Mouse (Mus musculus) ovary, postnatal 14 days (tissue): ENCODE data around the gene Cnpy3.
"Not testable (repeated sequence)": the region's sequence is repeated elsewhere in the genome, so short reads cannot be mapped to it uniquely, and the experiment has no call there.

ENCODE experiments used
- DNase-seq: peaks from one replicate; pipeline ENCODE4 v3.0.0; 2022; ENCODE audit warnings: low spot score

The Cnpy3 gene

DNA sequence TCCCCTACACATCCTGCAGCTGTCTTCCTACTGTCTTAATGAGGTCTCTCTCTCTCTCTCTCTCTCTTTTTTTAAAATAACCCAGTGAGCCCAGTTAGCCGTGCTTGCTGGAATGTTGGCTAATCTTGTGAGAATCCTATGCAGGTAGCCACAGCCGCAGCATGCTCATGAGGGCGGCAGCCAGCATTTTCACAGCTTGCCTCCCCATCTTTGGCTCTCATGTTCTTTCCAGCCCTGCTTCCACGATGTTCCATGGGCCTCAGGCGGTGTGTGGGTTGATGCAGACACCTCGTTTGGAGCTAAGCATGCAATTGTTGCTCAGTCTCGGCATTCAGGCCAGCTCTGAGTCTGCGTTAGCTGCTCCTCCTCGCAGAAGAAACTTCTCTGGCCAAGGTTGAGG, 12.9 kb upstream of the Cnpy3 start:
- DNase-seq: not testable (repeated sequence)

DNA sequence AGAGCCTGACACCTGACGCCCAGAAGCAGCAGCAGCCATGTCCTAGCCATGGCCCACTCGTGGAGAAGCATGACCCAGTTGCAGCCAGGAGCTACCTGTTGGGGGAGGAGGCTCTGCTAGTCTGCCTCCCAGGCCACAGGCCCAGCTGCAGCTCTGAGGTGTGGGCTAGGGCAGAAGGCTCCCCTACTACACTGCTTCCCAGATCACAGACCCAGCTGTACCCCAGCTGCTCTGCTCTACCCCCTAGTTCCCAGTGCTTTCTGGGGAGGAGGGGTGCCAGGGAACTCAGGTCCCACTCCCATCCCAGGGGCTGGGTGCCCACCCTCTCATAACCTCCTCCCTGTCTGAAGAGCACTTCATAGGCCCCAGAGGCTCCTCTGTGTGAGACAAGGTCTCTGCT, 11.5 kb upstream of the Cnpy3 start, which contains the start of gene Ptcra:
Gene Ptcra (minus strand): TSS at position 169 of the 400 bp plus-strand sequence.
- DNase-seq: no peak

DNA sequence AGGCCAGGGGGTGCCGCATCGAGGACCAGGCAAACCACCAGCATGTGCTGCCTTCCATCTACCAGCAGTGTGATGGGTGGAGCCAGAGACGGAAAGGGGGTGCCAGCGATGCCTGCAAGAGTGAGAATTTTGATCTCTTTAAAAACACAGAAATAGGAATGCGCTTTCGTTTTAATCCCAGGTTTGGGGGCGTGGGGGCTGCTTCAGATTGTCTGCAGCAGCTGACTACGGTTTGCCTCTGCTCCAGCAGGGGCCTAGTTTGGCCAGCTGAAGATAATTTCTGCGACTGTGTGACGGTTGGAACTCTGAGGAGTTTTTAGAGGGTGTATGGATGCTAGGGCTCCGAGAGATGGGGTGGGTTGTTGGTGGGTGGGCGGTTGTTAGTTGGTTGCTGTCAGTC, 6.7 kb upstream of the Cnpy3 start:
- no peak for DNase-seq

DNA sequence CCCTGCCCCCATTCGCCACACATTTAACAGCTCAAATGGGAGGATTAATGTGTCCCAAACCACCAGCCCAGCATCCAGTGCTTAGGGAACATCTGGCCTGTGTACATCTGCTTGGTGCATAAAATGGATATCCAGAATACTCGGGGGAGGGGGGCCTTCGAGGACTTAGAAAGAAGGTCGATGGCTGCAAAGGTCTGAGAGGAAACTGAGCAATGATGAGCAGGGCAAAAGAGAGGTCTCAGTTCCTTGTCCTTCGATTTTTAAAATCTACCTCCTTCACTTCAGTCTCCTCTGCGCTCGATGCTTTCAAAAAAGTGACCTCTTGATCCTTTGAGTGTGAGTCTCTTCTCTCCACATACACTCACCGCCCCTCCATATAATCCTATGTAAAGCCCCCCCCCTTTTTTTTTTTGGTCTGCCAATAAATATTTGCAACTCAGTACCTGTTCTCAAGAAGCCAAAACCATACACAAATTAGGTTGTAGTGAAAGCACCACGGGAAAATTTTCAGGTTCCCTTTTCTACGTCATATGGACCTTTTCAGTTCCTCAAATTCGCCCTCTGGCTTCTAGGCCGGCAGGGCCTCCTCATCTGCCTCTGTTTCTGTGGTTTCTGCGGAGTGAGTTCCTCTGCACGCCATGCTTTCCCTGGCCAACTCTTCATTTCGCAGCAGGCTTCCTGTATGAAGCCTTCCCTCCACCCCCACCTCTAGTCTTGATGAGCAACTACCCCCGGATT, 789 bp downstream of the Cnpy3 start:
- DNase-seq: no peak

DNA sequence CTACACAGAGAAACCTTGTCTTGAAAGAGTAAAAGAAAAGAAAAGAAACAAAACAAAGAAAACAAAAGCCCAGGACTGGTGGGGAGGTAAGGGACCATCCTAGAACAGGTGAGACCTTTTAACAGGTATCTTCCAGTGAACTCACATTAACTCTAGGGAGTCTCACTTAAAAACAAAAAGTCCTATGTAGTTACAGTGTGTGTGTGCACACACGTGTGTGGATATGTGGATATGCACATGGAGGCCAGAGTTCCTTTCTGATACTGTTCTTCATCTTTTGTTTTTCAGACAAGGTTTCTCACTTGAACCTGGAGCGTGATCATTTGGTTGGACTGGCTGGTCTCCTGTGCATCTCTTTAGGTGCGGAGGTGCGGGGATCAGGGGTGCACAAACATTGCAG, 1.4 kb downstream of the Cnpy3 start:
- no peak for DNase-seq

DNA sequence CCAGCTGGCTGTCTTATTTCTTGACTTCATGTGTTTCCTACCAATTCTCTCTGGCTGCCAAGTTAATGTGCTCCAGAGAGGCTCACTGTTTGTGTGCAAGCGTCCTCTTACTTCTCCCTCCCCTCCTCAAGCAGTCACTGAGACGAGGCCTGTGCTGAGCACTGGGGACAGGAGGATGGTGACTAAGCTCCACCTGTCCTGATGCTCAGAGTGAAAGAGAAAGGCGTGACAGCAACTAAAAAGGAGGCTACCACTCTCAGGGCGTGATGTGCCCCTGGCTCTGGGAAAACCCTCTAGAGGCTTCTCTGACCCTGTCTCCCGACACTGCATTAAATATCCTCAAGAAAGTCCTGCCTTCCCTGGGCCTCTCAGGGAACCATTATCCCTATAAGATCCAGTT, 2.7 kb downstream of the Cnpy3 start:
- DNase-seq: no peak

DNA sequence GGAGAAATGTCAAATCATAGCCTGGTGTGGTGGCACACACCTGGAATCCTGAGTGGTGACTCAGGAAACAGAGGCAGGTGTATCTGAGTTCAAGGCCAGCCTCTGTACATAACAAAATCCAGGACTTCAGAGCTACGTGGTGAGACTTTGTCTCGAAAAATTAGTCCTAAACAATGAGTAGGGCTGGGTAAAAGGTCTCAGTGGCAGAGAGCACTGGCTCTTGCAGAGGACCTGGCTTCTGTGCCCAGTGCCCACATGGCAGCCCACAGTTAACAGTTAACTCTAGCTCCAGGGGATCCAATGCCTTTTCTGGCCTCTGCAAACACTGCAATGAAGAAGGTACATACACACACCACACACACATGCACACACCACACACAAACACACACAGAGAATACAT, 4.2 kb downstream of the Cnpy3 start:
- no peak for DNase-seq

DNA sequence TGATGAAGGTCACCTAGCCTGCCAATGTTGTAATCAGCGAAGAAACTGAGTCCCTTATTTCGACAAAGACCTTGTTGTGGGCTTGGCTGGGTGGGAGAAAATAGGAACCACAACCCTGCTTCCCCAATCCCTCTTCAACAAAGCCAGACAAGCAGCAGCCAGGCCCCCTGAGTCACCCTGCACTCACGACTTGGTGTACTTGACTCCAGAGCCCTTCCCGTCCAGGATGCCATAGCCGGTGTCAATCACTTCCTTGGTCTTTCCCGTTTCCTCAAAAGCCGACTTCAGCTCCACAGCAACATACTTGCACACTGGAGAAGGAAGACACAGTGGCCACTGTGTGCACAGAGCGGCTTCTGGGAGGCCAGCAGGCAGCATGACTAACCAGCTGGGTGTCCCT, 4.8 kb downstream of the Cnpy3 start:
- DNase-seq: no peak

DNA sequence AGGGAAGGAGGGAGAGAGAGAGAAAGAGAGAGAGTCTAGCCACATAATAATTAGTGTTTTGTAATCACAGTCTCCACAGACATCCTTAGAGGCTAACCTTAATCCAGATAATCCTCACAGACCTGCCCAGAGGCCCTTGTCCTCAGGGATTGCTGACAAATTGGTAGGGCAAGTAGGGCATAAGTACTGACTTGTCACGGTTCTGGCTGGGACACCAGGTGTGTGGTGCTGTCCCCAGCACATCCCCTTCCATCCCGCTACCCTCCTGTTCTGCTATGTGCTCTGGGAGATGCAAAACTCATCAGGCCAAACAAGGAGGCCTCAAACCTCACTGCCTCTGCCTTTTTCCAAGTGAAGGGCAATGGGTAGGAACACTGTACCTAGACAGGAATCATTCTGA, 6.5 kb downstream of the Cnpy3 start:
- DNase-seq: no peak

DNA sequence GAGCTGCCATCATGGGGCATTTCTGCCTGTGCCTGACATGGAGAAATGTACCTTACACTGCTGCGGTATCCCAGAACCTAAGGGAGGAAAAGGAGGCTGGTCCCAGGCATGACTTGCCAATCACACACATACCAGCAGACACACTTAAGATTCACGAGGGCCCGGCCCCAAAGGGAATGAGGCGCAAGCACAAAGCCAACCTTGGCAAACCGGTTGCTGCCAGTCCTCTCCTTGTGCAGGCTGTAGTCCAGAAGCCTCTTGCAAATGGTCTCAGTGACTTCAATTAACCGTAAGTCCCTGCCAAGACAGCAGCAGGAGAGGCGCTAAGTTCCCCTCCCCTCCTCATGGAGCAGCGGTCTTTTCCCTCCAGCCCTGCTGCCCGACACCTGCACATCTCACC, 9.0 kb downstream of the Cnpy3 start:
- DNase-seq: no peak

DNA sequence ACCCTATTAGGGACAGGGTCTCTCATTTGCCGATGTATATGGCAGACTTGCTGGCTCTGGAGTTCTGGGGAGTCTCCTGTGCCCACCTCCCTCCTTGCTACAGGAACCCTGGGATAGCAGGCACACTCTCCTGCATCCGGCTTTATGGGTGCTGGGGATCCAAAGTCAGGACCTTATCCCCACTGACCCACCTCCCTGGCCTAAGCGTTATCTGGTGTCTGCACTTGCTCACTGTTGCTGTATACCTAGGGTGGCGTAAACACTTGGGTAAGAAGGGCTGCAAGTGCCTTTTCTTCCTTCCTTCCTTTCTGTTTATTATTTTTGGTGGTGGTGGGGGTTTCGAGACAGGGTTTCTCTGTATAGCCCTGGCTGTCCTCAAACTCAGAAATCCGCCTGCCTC, 10.7 kb downstream of the Cnpy3 start:
- DNase-seq: no peak

DNA sequence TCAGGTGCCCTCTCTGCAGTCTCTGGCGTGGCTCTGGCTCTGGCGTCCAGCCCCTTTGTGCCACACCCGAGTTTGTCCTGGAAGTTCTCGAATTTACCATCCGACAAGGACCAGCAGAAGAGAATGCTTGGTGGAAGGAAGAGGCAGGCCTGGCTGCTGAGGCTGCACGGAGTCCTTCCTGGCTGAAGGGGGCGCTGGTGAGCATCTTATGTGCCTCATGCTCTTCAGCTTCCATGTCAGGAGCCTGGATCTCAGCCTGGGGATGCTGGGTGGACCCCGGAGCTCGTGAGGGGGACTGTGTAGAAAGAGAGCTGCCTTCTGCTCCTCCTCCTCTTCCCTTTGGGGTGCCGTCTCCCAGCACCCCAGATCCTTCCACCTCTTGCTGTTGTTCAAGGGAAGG, 15.9 kb downstream of the Cnpy3 start:
- no peak for DNase-seq

DNA sequence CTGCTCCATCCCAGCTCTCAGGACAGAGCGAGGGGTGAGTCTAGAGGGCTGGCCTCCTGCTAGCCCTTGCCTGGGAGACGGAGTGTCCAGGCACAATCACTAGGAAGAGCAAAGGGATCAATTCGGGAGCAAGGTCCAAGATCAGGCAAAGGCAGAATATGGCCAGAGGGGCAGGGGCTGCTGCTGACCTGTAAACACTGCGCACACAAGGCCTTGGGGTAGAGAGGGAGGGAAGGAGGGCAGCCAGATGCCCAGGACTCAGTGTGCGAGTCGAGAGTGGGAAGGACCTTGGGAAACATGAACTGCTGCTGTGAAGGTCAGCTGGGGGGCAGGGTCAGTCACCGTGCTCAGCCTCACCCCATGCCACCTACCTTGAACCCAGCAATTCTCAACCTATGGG, 16.7 kb downstream of the Cnpy3 start:
- DNase-seq: no peak

DNA sequence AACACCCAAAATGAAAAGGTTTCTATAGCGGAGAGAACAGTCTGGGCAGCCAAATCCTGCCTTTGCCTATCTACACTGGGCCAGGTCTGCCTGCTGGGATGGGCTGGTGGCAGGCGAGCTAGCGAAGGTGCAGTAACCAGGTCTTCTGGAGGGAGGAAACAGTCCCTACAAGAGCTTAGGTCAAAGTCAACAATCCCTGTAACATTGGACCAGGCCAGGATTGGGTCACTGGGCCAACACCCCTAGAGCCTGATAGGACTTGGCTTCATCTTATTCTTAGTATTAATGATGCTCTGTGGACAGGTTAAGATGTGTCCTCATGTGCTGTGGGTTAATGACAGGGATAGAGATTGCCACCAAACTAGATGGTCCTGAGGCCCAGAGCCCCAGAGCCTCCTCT, 18.0 kb downstream of the Cnpy3 start:
- no peak for DNase-seq

DNA sequence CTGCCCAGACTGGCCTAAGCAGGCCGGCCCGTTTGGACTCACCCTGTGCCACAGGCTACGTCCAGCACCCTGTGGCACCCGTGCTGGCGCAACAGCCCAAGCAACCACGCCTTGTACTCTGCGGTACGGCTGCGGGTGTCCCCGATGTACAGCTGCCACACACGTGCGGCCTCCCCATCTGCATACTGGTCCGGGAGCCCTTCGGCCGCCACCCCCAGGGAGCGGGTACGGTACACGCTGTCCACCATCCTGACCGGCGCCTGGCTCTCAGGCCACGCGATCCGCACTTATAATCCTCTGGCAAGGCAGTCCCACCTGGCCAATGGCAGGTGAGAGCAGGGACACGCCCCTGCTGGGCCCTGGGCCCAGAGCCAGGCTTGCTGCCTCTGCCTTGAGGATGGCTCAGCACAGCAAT, 23.1 kb downstream of the Cnpy3 start, which contains the start of gene Gnmt:
Gene Gnmt (minus strand): TSS at position 265 of the 415 bp plus-strand sequence.
- no peak for DNase-seq

DNA sequence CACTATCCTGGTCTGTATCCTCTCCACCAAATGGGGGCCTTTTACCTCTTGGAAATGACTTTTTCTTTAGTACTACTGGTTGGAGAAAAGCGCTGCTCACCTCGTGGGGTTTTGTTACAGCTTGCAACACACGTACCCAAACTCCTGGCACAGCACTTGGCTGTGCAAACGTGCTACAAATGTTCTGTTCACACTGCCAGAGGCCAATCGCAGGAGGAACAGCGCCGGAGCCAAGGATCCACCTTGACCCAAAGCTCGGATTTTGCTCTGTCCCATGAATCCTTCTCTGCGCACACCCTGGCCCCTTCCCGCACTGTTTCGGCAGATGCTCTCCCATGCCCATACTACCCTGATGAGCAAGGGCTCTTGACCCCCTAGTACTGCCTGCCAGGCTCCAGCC, 23.5 kb downstream of the Cnpy3 start:
- DNase-seq: no peak

DNA sequence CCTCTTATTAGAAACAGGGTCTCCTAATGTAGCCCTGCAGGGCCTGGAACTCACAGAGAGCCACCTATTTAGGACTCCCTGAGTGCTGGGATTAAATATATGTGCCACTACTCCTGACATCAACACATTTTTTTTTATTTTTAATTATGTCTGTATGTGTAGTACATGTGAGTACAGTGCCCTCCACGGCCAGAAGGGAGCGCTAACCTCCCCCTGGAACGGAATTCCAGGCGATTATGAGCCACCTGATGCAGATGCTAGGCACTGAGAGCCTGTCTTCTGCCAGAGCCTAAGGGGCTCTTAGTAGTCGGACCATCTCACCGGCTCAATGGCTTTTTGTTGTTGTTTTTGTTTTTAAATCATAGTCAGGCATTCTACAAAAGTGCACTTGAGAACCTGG, 24.0 kb downstream of the Cnpy3 start:
- no peak for DNase-seq

DNA sequence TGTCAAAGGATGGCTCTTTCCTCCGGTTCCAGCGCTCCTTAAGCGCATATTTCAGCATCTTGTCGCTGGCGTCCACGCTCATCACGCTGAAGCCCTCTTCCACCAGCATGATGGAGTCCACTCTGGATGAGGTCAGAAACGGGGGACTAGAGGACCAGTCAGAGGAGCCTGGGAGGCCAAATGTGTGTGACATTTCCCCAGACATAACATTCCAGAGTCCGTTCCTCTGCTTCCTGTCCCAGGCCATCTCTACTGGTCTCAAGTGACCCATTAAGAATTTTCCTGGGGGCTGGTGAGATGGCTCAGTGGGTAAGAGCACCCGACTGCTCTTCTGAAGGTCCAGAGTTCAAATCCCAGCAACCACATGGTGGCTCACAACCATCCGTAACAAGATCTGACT, 24.7 kb downstream of the Cnpy3 start:
- DNase-seq: no peak

DNA sequence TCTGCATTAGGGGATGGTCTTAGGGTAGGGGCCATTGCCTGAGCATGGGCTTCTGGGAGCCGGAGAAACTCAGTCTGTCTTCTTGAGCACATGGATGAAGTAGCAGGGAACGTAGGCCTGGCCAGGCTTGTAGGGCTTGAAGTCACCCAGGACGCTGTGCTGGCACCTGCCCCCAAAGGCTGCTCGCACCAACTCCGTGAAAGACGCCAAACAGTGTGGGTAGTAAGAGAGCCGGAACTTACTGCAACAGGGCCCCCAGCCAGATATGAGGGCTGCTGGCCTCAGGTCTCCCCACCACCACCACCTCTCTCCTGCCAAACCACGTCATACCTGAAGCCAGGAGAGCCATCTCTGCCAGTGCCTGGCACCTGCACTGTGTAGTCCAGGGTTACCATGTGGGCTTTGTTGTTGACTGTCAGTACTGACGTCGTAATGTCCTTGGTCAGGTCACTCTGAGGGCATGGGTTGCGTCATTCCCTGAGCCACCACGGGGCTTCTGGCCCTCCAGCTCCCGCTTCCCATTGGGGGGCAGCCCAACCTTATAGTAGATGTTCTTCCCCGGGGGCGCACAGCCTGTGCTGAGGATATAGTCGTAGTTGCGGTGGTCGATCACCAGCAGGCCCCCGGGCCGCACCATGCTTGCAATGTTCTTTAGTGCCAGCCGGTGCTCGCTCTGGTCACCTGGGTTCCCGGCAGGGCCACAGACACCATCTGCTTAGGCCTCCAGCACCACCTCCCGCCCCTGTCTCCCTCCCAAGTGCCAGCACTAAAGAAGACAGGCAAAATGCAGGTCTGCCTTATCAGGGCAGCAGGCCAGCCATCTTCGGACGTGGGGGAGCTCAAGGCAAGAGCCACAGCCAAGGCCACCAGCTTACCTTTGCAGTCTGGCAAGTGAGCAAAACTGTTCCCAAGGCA, 26.0 kb downstream of the Cnpy3 start:
- DNase-seq: no peak

DNA sequence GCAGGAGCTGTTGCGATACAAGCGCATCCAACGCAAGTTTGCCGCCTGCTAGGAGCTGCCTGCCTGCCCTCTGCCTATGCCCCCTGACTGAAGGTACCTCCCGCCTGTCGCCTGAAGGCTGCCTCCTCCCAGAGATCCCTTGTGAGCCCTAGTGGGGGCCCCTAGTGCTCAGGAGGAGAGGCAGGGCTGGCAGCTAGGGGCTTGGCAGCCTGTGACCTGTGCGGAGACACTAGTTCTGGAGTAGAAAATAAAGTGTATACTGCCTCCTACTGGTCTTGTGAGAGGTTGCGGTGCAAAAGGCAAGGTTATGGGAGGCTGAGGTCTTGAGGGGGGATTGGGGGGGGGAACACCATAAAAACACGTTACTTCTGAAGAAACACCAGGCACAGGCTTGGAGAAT, 26.7 kb downstream of the Cnpy3 start:
- no peak for DNase-seq

DNA sequence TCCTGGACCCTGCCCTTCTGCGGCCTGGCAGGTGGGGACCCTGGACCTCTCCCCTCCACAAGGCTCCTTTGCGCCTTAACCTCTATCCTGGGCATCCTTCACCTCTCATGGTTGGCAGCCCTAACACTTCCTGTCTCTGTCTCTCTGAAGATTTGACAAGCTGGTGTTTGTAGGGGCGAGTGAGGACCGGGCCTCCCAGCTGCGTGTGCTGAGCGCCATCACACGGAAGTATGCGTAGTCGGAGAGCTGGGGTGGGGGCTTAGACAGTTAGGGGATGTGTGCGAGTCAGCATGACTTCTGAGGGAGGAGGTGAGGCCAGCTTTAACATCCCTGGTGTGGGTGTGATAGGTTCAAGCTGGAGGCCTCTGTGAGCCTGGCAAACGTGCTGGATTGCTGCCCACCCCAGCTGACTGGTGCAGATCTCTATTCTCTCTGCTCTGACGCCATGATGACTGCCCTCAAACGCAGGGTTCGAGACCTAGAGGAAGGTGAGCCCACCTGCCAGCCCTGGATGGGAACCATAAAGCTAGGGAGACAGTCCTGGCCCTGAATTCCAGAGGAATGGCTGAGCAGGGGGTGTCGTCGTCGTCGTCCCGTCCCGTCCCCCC, 27.4 kb downstream of the Cnpy3 start:
- DNase-seq: no peak

DNA sequence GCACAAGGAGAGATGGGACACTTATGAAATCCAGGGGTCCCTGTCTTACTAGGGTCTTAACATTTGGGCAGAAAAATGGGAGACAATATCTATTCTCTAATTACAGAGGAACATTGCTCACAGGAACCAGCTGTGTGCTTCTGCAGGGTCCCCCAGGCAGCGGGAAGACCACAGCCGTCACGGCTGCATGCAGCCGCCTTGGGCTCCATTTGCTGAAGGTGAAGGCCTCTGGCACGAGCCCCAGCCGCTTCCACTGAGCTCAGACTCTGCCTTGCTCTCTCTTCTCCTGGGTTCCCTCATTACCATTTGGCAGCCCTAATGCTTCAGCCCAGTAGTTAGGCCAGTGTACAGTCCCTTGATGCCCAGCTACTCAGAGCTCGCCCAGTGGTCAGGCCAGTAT, 30.9 kb downstream of the Cnpy3 start:
- DNase-seq: no peak
